Mouse (Mus musculus) liver, adult 2 months (tissue): ENCODE measurements at regions not wholly inside any gene's neighbourhood (a gene's known extent, or its start where the extent isn't known, plus 50 kb on each side); places are given as distances from the start of the nearest gene placed in this dataset.

Experiments
- CTCF ChIP-seq: fragments of 200-500 bp; IDR thresholded peaks from 2 replicates; pipeline ENCODE4 v1.5.1; 2011; ENCODE audit warnings: low read depth, low read length, control low read depth
- POLR2A ChIP-seq: fragments of 200-500 bp; IDR thresholded peaks from 2 replicates; pipeline ENCODE4 v1.6.1; 2011; ENCODE audit warnings: low read length, control low read depth; ENCODE audit not compliant: insufficient read depth; ENCODE audit errors: extremely low read depth

GRCm38 (mm10) chr6:35874671-35875070 is 335.0 kb upstream of the Mtpn start:
- TF ChIP-seq CTCF (no peak), POLR2A (no peak)
